Mouse (Mus musculus) MEL (cell line): ENCODE data around the gene 4930519G04Rik. TPM values are rescaled to one million over a fixed set of nuclear protein-coding genes. Genes with fewer than 3 reads are reported as not detected.

Experiments
- DNase-seq: peaks from one replicate; pipeline ENCODE4 v3.0.0; 2011; ENCODE audit warnings: low read depth, low spot score
- H3K27ac ChIP-seq: 2 replicates; pipeline ENCODE4 v1.5.1; 2012; ENCODE audit warnings: low read depth, mild to moderate bottlenecking, control low read depth, low read length, moderate library complexity; ENCODE audit not compliant: control insufficient read depth
- H3K27me3 ChIP-seq, 2 experiments: fragments of 150-350 bp in 1 of 2; sonication (generic) in 1 of 2; 2 replicates each; pipeline ENCODE4 v1.6.1; 2012; ENCODE audit warnings: low read length in 2 of 2, mild to moderate bottlenecking in 2 of 2, improper control_type of control experiment in 1 of 2, moderate library complexity in 1 of 2; ENCODE audit not compliant: insufficient read depth in 2 of 2, control insufficient read depth in 1 of 2
- H3K36me3 ChIP-seq, 2 experiments: 2 replicates each; pipeline ENCODE4 v1.6.1; 2012 to 2014; ENCODE audit warnings: low read length in 2 of 2, improper control_type of control experiment in 1 of 2, inconsistent platforms in 1 of 2, mild to moderate bottlenecking in 1 of 2; ENCODE audit not compliant: insufficient read depth in 2 of 2, control insufficient read depth in 1 of 2
- H3K4me1 ChIP-seq, 2 experiments: fragments of 150-350 bp in 1 of 2; sonication (generic) in 1 of 2; 2 replicates each; pipeline ENCODE4 v1.6.1; 2012; ENCODE audit warnings: low read length in 2 of 2, improper control_type of control experiment in 1 of 2, mild to moderate bottlenecking in 1 of 2; ENCODE audit not compliant: insufficient read depth in 2 of 2, control insufficient read depth in 1 of 2
- H3K4me3 ChIP-seq, 2 experiments: fragments of 150-350 bp in 1 of 2; sonication (generic) in 1 of 2; 2 replicates each; pipeline ENCODE4 v1.5.1; 2012; ENCODE audit warnings: low read depth in 2 of 2, low read length in 2 of 2, mild to moderate bottlenecking in 2 of 2, moderate library complexity in 2 of 2, control low read depth in 1 of 2, improper control_type of control experiment in 1 of 2; ENCODE audit not compliant: control insufficient read depth in 1 of 2, insufficient read depth in 1 of 2
- H3K79me2 ChIP-seq: 2 replicates; pipeline ENCODE4 v1.6.1; 2012; ENCODE audit warnings: mild to moderate bottlenecking, low read length, moderate library complexity; ENCODE audit not compliant: control insufficient read depth, poor library complexity, insufficient read depth
- H3K9ac ChIP-seq: 2 replicates; pipeline ENCODE4 v1.6.1; 2012; ENCODE audit warnings: low read depth, mild to moderate bottlenecking, control low read depth, low read length, moderate library complexity; ENCODE audit not compliant: control insufficient read depth, poor library complexity, severe bottlenecking
- H3K9me3 ChIP-seq: fragments of 150-350 bp; sonication (generic); replicated peaks from 2 replicates; pipeline ENCODE4 v1.6.1; 2012; ENCODE audit warnings: mild to moderate bottlenecking, low read length, improper control_type of control experiment, moderate library complexity; ENCODE audit not compliant: insufficient read depth
- BHLHE40 ChIP-seq: IDR thresholded peaks from 2 replicates; pipeline ENCODE4 v1.6.1; 2012; ENCODE audit warnings: low read depth, mild to moderate bottlenecking, inconsistent platforms, low read length, improper control_type of control experiment, borderline replicate concordance
- CHD1 ChIP-seq: IDR thresholded peaks from 2 replicates; pipeline ENCODE4 v1.6.1; 2012; ENCODE audit warnings: low read depth, mild to moderate bottlenecking, inconsistent platforms, low read length, improper control_type of control experiment
- CTCF ChIP-seq, 3 experiments: IDR thresholded peaks in 2 of 3; conservative IDR thresholded peaks in 1 of 3; 2 replicates each; pipeline ENCODE4 v1.5.1; 2011 to 2012; ENCODE audit warnings: low read length in 3 of 3, low read depth in 2 of 3, mild to moderate bottlenecking in 2 of 3, improper control_type of control experiment in 1 of 3, inconsistent platforms in 1 of 3, mixed read lengths in 1 of 3, moderate library complexity in 1 of 3; ENCODE audit not compliant: control insufficient read depth in 1 of 3, insufficient read depth in 1 of 3, poor library complexity in 1 of 3, severe bottlenecking in 1 of 3
- E2F4 ChIP-seq: IDR thresholded peaks from 2 replicates; pipeline ENCODE4 v1.6.1; 2011; ENCODE audit warnings: low read depth, low read length, improper control_type of control experiment, borderline replicate concordance
- ELF1 ChIP-seq: IDR thresholded peaks from 2 replicates; pipeline ENCODE4 v1.6.1; 2014; ENCODE audit warnings: low read depth, mild to moderate bottlenecking, inconsistent platforms, low read length, improper control_type of control experiment, moderate library complexity
- GATA1 ChIP-seq: IDR thresholded peaks from 2 replicates; pipeline ENCODE4 v1.6.1; 2011; ENCODE audit warnings: low read depth, low read length, improper control_type of control experiment
- JUND ChIP-seq: IDR thresholded peaks from 2 replicates; pipeline ENCODE4 v1.6.1; 2011; ENCODE audit warnings: low read depth, mild to moderate bottlenecking, improper control_type of control experiment, low read length
- KAT2A ChIP-seq: conservative IDR thresholded peaks from 2 replicates; pipeline ENCODE4 v1.6.1; 2012; ENCODE audit warnings: low read depth, low read length, improper control_type of control experiment, inconsistent platforms
- MXI1 ChIP-seq: IDR thresholded peaks from 2 replicates; pipeline ENCODE4 v1.6.1; 2011; ENCODE audit warnings: mild to moderate bottlenecking, low read depth, low read length, improper control_type of control experiment
- MYC ChIP-seq: IDR thresholded peaks from 2 replicates; pipeline ENCODE4 v1.6.1; 2011; ENCODE audit warnings: low read depth, mild to moderate bottlenecking, low read length, improper control_type of control experiment, moderate library complexity
- RAD21 ChIP-seq: IDR thresholded peaks from 2 replicates; pipeline ENCODE4 v1.6.1; 2011; ENCODE audit warnings: mild to moderate bottlenecking, low read depth, low read length, improper control_type of control experiment
- RCOR1 ChIP-seq: IDR thresholded peaks from 2 replicates; pipeline ENCODE4 v1.6.1; 2012; ENCODE audit warnings: low read depth, mild to moderate bottlenecking, inconsistent platforms, low read length, improper control_type of control experiment
- SIN3A ChIP-seq: IDR thresholded peaks from 2 replicates; pipeline ENCODE4 v1.6.1; 2012; ENCODE audit warnings: low read length, improper control_type of control experiment, inconsistent platforms
- SMC3 ChIP-seq: IDR thresholded peaks from 2 replicates; pipeline ENCODE4 v1.6.1; 2011; ENCODE audit warnings: low read depth, low read length, improper control_type of control experiment
- TAL1 ChIP-seq: IDR thresholded peaks from 2 replicates; pipeline ENCODE4 v1.6.1; 2012; ENCODE audit warnings: mild to moderate bottlenecking, inconsistent platforms, low read length, moderate library complexity, mixed read lengths
- TCF12 ChIP-seq: IDR thresholded peaks from 2 replicates; pipeline ENCODE4 v1.6.1; 2014; ENCODE audit warnings: low read depth, mild to moderate bottlenecking, inconsistent platforms, low read length, improper control_type of control experiment, moderate library complexity
- UBTF ChIP-seq: IDR thresholded peaks from 2 replicates; pipeline ENCODE4 v1.6.1; 2012; ENCODE audit warnings: low read depth, mild to moderate bottlenecking, inconsistent platforms, low read length, improper control_type of control experiment, moderate library complexity, borderline replicate concordance; ENCODE audit not compliant: insufficient read depth
- USF2 ChIP-seq, 2 experiments: IDR thresholded peaks; 2 replicates each; pipeline ENCODE4 v1.6.1; 2011 to 2012; ENCODE audit warnings: improper control_type of control experiment in 2 of 2, low read length in 2 of 2, borderline replicate concordance in 1 of 2, inconsistent platforms in 1 of 2, low read depth in 1 of 2, mild to moderate bottlenecking in 1 of 2; ENCODE audit not compliant: insufficient read depth in 1 of 2
- ZC3H11A ChIP-seq: IDR thresholded peaks from 2 replicates; pipeline ENCODE4 v1.6.1; 2012; ENCODE audit warnings: low read depth, mild to moderate bottlenecking, inconsistent platforms, low read length, improper control_type of control experiment
- ZKSCAN1 ChIP-seq: IDR thresholded peaks from 2 replicates; pipeline ENCODE4 v1.6.1; 2012; ENCODE audit warnings: low read depth, mild to moderate bottlenecking, inconsistent platforms, low read length, improper control_type of control experiment, moderate library complexity
- ZMIZ1 ChIP-seq: IDR thresholded peaks from 2 replicates; pipeline ENCODE4 v1.6.1; 2012; ENCODE audit warnings: low read depth, mild to moderate bottlenecking, inconsistent platforms, low read length, improper control_type of control experiment, moderate library complexity
- ZNF384 ChIP-seq: IDR thresholded peaks from 2 replicates; pipeline ENCODE4 v1.6.1; 2012; ENCODE audit warnings: low read depth, mild to moderate bottlenecking, inconsistent platforms, low read length, improper control_type of control experiment
- polyA plus RNA-seq, 2 experiments: library from polyadenylated mRNA; stranded (reverse) in 1 of 2; unstranded in 1 of 2; fragments of >175 nt in 1 of 2; fragments of >200 nt in 1 of 2; gene quantifications; 2 replicates each; pipeline versions ENCODE4 v1.2.1 to v1.2.4; 2012; ENCODE audit warnings: low replicate concordance in 2 of 2, low read depth in 1 of 2; ENCODE audit not compliant: insufficient read length in 2 of 2, insufficient read depth in 1 of 2, missing spikeins in 1 of 2
- total RNA-seq: library from RNA; depleted of rRNA; stranded (reverse); fragments of 300-350 nt; gene quantifications from 2 replicates; pipeline ENCODE4 v1.2.3, GENCODE M21; 2012

4930519G04Rik gene
- total and polyA plus RNA-seq, 3 experiments = not detected

DNA sequence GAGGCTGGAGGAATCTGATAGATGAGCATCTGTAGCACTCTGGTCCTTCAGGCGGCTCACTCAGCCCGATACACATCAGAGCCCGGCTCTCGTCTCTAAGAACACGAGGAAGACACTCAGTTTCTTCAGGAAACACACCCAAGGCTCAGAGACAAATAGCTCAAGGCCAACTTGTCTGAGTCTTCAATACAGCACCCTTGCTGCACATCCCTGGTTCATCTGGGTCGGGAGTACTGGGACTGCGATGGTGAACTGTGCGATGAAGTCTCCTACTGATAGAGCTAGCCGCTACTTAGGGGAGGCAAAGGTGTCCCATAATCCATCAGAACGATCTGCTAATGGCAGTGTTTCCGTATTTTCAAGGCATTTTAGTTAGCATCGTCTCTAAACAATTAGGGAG is 5.1 kb downstream of the 4930519G04Rik start, which contains the start of gene Gm9936:
Gene Gm9936, minus strand, starts transcription at position 101 of the 400 bp plus-strand sequence.
- Histone ChIP-seq H3K27ac (no peak within 1 kb of the TSS), H3K9me3 (no peaks in the 10 kb centered on the region), H3K4me3 (no peak within 1 kb of the TSS), H3K9ac (no peak within 1 kb of the TSS), H3K79me2 (no peaks in the 10 kb centered on the region), H3K36me3 (no peaks in the 10 kb centered on the region), H3K27me3 (peaks cover 0 to 4% of the 10 kb centered on the region in 2 experiments; a peak in 3 of 4 replicates), H3K4me1 (no peaks in the 10 kb centered on the region)
- no peak for DNase-seq
- no peak for TF ChIP-seq CHD1
- no peak for TF ChIP-seq USF2 (IDR thresholded peaks at IDR 0.05; ENCODE audit: borderline replicate concordance in 1 of 2, insufficient read depth in 1 of 2, low read depth in 1 of 2, low read length in 2 of 2)
- no peak for TF ChIP-seq ZNF384
- no peak for TF ChIP-seq ZKSCAN1
- TF ChIP-seq GATA1 = no peak
- TF ChIP-seq BHLHE40 = no peak
- TF ChIP-seq TCF12 = no peak
- no peak for TF ChIP-seq CTCF (IDR thresholded peaks at IDR 0.05 in 2 of 3, conservative IDR thresholded peaks at IDR 0.05 in 1 of 3; ENCODE audit: control insufficient read depth in 1 of 3, insufficient read depth in 1 of 3, low read depth in 2 of 3, low read length in 3 of 3, poor library complexity in 1 of 3, severe bottlenecking in 1 of 3)
- no peak for TF ChIP-seq TAL1
- TF ChIP-seq E2F4 = no peak
- no peak for TF ChIP-seq UBTF
- TF ChIP-seq ELF1 = no peak
- TF ChIP-seq MYC = no peak
- no peak for TF ChIP-seq ZMIZ1
- TF ChIP-seq RCOR1 = no peak
- no peak for TF ChIP-seq RAD21
- no peak for TF ChIP-seq KAT2A
- no peak for TF ChIP-seq MXI1

- Histone ChIP-seq H3K9ac (no peak overlapping the region), H3K36me3 (no peaks in the 10 kb centered on the region), H3K4me1 (no peaks in the 10 kb centered on the region), H3K27ac (no peak overlapping the region), H3K4me3 (no peak overlapping the region), H3K27me3 (peaks cover 0 to 4% of the 10 kb centered on the region in 2 experiments; a peak in 3 of 4 replicates), H3K79me2 (no peaks in the 10 kb centered on the region), H3K9me3 (no peaks in the 10 kb centered on the region)
- peak; percentile 65 for TF ChIP-seq ZC3H11A
- TF ChIP-seq SIN3A = no peak
- no peak for TF ChIP-seq JUND
- peak; percentile 62 for TF ChIP-seq RAD21
- TF ChIP-seq CTCF (IDR thresholded peaks at IDR 0.05 in 2 of 3, conservative IDR thresholded peaks at IDR 0.05 in 1 of 3; ENCODE audit: control insufficient read depth in 1 of 3, insufficient read depth in 1 of 3, low read depth in 2 of 3, low read length in 3 of 3, poor library complexity in 1 of 3, severe bottlenecking in 1 of 3) = peak; percentile 65 to 88 (median 83)
- peak; percentile 68 for TF ChIP-seq RCOR1
- no peak for TF ChIP-seq E2F4
- peak; percentile 92 for TF ChIP-seq SMC3
- DNase-seq = peak; percentile 74
These were observed 5.8 kb downstream of the 4930519G04Rik start for GRCm38 (mm10) chr5:114859253-114859652.
